Mouse (Mus musculus): ENCODE results near the gene Tut7. TPM values are rescaled to one million over a fixed set of nuclear protein-coding genes. Genes with fewer than 3 reads are reported as not detected.

The Tut7 gene
- 49.7 and 52.8 TPM in 2 replicates for polyA plus RNA-seq (2015; fragmentation: Nextera tagmentation; extraction: Ambion mirVana)

DNA sequence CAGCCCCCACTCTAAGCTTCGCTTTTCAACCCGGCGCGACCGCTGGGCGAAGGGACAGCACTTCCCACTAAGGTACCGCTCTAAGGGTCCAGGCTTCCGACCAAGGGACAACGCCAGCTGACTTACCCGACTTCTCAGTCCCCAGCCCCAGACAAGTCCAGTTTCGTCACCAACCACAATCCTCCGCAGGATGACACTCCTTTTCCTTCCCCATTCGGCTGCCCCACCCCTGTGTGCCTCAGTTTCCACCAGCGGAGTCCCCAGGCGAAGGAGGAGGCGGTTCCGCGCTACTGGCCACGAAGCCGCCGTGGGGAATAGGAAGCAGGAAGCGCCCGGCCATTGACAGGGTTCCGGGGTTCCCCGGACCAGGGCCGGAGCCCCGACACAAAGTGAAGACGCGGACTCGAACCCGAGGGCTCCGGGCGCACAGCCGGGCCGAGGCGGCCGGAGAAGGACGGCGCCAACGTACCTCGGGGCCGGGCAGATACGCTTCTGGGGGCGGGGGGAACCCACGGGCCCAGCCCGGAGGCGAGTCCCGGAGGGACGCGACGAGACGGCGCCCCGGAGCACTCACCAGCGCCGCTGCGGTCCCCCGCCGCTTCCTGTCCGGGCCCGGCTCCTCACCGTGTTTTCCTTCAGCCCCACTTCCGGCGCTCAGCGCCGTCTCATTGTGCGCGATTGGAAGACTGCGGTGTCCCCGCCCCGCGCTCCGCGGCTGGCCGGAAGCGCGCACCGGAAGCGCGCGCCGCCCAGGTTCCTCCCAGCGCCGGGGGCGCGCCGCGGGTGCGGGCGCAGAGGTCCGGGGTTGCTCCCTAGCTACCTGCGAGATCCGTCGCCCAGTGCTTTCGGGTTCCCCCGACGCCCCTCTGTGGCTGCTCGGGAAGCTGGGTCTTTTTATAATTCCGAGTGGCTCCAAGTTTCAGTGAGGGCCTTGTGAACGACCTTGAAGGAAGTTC lies at the start of gene Tut7:
Gene Tut7 (minus strand): TSS at position 641 of the 956 bp plus-strand sequence.
- WGBS, result under 1% methylated on average over 89 of the region's 100 CpGs
- H3K9ac ChIP-seq, result peak within 1 kb of the TSS; percentile 80
- peak within 1 kb of the TSS; percentile 94 for H3K27ac ChIP-seq (replicated peaks)
- H3K4me3 ChIP-seq (replicated peaks), result peak within 1 kb of the TSS; percentile 99
- H3K4me2 ChIP-seq (replicated peaks), result peak within 1 kb of the TSS; percentile 61
- ATAC-seq (ENCODE audit: insufficient number of reproducible peaks, low FRiP score, low TSS enrichment, low read depth), result peak; percentile 98
- H3K27me3 ChIP-seq, result no peaks in the 10 kb centered on the region
- H3K4me1 ChIP-seq, result peaks cover 31% of the 10 kb centered on the region
- no peaks in the 10 kb centered on the region for H3K9me3 ChIP-seq (replicated peaks)
- peaks cover 7% of the 10 kb centered on the region; the same call in 1 of the 2 replicates for H3K36me3 ChIP-seq

DNA sequence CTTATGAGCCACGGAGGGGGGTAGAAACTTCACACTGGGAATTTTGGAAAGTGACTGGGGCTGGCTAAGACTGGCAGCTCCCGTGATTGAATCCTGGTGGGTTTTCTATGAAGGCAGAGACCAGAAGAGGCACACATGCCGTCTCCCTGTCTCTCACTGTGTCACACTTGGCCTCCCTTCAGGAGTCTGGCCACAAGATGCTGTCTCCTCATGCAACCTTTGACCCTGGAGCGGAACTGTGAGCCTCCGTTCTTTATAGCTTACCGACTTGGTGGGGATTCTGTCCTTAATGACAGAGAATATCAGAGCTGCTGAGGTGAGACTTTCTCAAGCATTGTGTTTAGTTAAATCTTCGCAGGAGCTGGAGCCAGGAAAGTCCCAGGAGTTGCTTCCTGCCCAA lies 49.5 kb upstream of the Tut7 start:
- H3K36me3 ChIP-seq, result no peaks in the 10 kb centered on the region
- no peak overlapping the region for H3K9ac ChIP-seq
- no peaks in the 10 kb centered on the region for H3K9me3 ChIP-seq (replicated peaks)
- no peak overlapping the region for H3K4me2 ChIP-seq (replicated peaks)
- no peaks in the 10 kb centered on the region for H3K27me3 ChIP-seq
- peaks cover 27% of the 10 kb centered on the region for H3K4me1 ChIP-seq
- 0 out of 2 replicates have a peak overlapping the region, but pooled peaks have one; percentile 31 for H3K27ac ChIP-seq (replicated peaks)
- 54% methylated on average over 7 of the region's 7 CpGs for WGBS
- no peak for ATAC-seq (ENCODE audit: insufficient number of reproducible peaks, low FRiP score, low TSS enrichment, low read depth)
- H3K4me3 ChIP-seq (replicated peaks), result no peak overlapping the region

DNA sequence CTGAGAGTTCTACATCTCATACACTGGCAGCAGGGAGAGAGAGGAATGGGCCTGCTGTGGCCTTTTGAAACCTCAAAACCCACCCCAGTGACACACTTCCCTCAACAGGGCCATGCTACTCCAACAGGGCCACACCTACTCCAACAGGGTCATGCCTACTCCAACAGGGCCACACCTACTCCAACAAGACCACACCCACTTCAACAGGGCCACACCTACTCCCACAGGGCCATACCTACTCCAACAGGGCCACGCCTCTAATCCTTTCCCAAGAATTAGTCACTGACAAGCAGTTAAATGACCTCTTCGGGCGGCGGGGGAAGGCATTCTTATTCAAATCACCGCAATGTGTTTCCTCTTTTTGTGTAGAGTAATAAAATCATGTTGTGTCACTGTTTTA lies 47.1 kb upstream of the Tut7 start:
- no peak for ATAC-seq (ENCODE audit: insufficient number of reproducible peaks, low FRiP score, low TSS enrichment, low read depth)
- peaks cover 17% of the 10 kb centered on the region for H3K4me1 ChIP-seq
- no peaks in the 10 kb centered on the region for H3K27me3 ChIP-seq
- H3K4me2 ChIP-seq (replicated peaks), result no peak overlapping the region
- H3K27ac ChIP-seq (replicated peaks), result no peak overlapping the region
- WGBS, result 75% methylated on average over 5 of the region's 5 CpGs
- no peak overlapping the region for H3K4me3 ChIP-seq (replicated peaks)
- H3K36me3 ChIP-seq, result no peaks in the 10 kb centered on the region
- H3K9ac ChIP-seq, result no peak overlapping the region
- no peaks in the 10 kb centered on the region for H3K9me3 ChIP-seq (replicated peaks)

DNA sequence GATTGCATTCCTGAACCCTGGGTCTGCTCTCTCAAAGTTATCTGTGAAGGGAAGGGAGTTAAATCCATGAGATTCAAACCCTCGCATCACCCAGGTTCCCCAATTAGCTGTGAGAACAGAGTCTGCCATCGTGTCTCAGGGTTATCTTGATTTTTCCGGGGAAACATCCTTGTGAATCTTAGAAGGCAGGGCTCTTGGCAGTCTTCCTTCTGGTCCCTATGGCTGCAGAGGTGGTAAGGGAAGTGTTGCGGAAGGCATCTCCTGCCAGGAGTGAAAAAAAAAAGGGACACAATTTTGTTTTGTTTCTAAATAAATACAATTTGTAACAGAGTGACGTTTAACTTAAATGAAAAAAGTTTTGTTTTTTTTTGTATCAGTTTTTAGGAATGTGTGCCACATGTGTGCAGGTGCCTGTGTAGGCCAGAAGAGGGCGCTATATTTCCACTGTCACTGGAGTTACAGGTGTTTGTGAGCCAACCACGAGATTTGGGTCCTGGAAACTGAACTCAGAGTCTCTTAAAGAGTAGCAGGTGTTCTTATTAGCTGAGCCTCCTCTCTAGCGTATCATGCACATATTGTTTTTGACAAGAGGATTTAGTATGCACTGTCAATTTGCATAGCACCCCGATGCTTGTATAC lies 45.2 kb upstream of the Tut7 start:
- Histone ChIP-seq H3K27ac (replicated peaks) (no peak overlapping the region), H3K9me3 (replicated peaks) (no peaks in the 10 kb centered on the region), H3K4me1 (0 out of 2 replicates have a peak, but pooled peaks cover 2% of the 10 kb centered on the region), H3K36me3 (no peaks in the 10 kb centered on the region), H3K4me3 (replicated peaks) (no peak overlapping the region), H3K27me3 (no peaks in the 10 kb centered on the region), H3K9ac (no peak overlapping the region), H3K4me2 (replicated peaks) (no peak overlapping the region)
- 61% methylated on average over 9 of the region's 9 CpGs for WGBS
- ATAC-seq (ENCODE audit: insufficient number of reproducible peaks, low FRiP score, low TSS enrichment, low read depth), result no peak

DNA sequence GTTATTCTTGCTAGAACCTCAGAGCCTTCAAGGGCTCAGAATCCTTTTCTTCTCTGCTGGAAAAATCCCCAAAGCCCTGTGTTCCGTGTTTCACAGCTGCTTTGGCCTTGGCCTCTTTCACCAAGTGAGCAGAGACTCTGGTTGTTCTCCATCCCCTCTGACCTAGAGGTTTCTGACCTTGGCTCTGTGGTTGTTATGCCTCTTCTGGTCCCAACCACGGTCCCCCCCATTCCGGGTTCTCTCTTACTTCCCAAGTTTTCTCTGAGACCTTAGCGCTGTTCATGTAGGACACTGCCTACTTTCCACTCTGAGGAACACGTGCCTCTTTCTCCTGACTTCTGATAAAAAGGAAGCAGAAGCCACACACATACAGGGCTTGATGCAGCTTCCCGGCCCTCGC lies 44.2 kb upstream of the Tut7 start:
- H3K9me3 ChIP-seq (replicated peaks), result no peaks in the 10 kb centered on the region
- H3K9ac ChIP-seq, result no peak overlapping the region
- H3K27ac ChIP-seq (replicated peaks), result no peak overlapping the region
- WGBS, result 71% methylated on average over 7 of the region's 7 CpGs
- H3K27me3 ChIP-seq, result no peaks in the 10 kb centered on the region
- no peaks in the 10 kb centered on the region for H3K36me3 ChIP-seq
- ATAC-seq (ENCODE audit: insufficient number of reproducible peaks, low FRiP score, low TSS enrichment, low read depth), result no peak
- H3K4me3 ChIP-seq (replicated peaks), result no peak overlapping the region
- 0 out of 2 replicates have a peak, but pooled peaks cover 2% of the 10 kb centered on the region for H3K4me1 ChIP-seq
- no peak overlapping the region for H3K4me2 ChIP-seq (replicated peaks)

DNA sequence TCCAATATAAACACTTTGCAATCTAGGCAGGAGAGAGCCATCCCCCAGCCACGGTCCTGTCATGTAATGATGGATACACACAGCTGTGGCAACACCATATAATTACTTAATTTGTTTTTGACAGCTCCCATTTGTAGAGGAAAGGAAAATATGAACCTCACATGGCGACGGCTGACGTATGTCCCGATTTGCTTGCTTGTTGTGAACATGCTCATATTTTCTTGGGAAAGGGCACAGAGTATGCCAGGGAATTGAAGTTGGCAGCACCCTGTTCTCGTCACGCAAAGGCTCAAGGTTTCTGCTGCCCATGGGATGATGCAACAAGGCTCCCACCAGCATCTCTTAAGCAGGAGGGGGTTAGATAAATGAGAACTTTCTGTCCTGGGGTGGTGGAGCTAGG lies 36.6 kb upstream of the Tut7 start:
- no peaks in the 10 kb centered on the region for H3K36me3 ChIP-seq
- H3K9ac ChIP-seq, result no peak overlapping the region
- 0 out of 2 replicates have a peak, but pooled peaks cover 9% of the 10 kb centered on the region for H3K4me1 ChIP-seq
- no peak overlapping the region for H3K4me2 ChIP-seq (replicated peaks)
- no peak overlapping the region for H3K4me3 ChIP-seq (replicated peaks)
- ATAC-seq (ENCODE audit: insufficient number of reproducible peaks, low FRiP score, low TSS enrichment, low read depth), result no peak
- no peaks in the 10 kb centered on the region for H3K9me3 ChIP-seq (replicated peaks)
- WGBS, result 46% methylated on average over 7 of the region's 7 CpGs
- H3K27me3 ChIP-seq, result no peaks in the 10 kb centered on the region
- no peak overlapping the region for H3K27ac ChIP-seq (replicated peaks)

DNA sequence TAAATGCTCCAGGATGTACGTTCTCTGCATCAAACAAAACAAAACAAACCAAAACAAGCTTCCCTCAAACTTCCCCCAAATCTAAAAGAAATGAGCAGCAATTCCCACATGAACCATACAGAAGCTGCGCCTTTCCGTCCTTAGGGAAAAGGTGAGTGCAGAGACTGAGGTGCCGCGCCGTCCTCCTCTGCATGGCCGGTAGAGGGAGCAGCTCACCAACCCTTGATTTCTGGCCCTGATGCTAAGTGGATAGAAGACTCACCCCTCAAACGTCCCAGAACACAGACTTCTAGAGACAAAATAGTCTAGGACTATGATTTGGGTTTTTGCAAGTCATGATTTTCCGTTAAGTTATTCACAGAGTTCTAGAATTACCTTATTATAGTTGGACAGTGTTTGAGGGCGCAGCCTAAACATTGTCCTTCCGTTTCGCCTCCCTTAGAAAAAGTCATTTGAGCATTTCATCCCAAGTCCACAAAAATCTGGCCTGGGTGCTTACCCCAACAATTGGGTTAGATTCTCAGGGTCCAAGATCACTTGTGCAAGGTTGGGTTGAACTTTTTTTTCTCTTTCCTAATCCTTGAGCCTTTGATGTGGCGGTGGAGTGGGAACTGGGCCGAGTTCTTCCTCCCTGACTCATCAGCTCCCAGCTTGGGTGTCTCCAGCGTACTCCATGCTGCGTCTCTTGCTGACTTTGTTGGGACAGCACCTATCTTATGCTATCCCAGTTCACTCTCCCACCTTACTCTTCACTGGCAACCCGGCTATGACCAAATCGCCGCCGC lies 33.5 kb upstream of the Tut7 start:
- no peak overlapping the region for H3K4me2 ChIP-seq (replicated peaks)
- 0 out of 2 replicates have a peak, but pooled peaks have one; percentile 58 for ATAC-seq (ENCODE audit: insufficient number of reproducible peaks, low FRiP score, low TSS enrichment, low read depth)
- H3K4me3 ChIP-seq (replicated peaks), result no peak overlapping the region
- 45% methylated on average over 20 of the region's 20 CpGs for WGBS
- H3K27ac ChIP-seq (replicated peaks), result no peak overlapping the region
- H3K27me3 ChIP-seq, result no peaks in the 10 kb centered on the region
- H3K9ac ChIP-seq, result no peak overlapping the region
- H3K9me3 ChIP-seq (replicated peaks), result no peaks in the 10 kb centered on the region
- no peaks in the 10 kb centered on the region for H3K36me3 ChIP-seq
- 0 out of 2 replicates have a peak, but pooled peaks cover 9% of the 10 kb centered on the region for H3K4me1 ChIP-seq

DNA sequence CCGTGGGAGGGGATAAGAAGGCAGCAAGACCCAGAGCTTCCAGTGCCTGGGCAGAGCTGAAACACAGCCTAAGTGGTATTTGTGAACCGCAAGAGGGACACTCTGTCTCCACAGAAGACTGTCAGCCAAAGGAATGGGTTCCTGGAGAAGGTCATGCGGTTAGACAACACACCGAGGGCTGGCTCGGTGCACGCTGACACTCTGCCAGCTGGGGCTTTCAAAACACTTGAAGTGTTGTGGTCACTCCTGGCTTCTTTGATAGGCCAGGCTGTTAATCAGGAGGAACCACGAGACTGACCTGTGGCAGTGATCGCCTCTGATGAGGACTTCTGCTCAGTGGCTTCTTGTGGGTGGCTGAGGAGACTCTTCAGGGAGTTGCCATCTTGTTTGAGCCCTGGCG lies 30.5 kb upstream of the Tut7 start:
- H3K4me1 ChIP-seq, result 0 out of 2 replicates have a peak, but pooled peaks cover 5% of the 10 kb centered on the region
- H3K36me3 ChIP-seq, result no peaks in the 10 kb centered on the region
- WGBS, result 75% methylated on average over 9 of the region's 9 CpGs
- H3K4me2 ChIP-seq (replicated peaks), result no peak overlapping the region
- H3K27ac ChIP-seq (replicated peaks), result no peak overlapping the region
- no peaks in the 10 kb centered on the region for H3K9me3 ChIP-seq (replicated peaks)
- no peaks in the 10 kb centered on the region for H3K27me3 ChIP-seq
- H3K4me3 ChIP-seq (replicated peaks), result no peak overlapping the region
- ATAC-seq (ENCODE audit: insufficient number of reproducible peaks, low FRiP score, low TSS enrichment, low read depth), result peak; percentile 52; the same call in 1 of the 2 replicates
- H3K9ac ChIP-seq, result no peak overlapping the region

DNA sequence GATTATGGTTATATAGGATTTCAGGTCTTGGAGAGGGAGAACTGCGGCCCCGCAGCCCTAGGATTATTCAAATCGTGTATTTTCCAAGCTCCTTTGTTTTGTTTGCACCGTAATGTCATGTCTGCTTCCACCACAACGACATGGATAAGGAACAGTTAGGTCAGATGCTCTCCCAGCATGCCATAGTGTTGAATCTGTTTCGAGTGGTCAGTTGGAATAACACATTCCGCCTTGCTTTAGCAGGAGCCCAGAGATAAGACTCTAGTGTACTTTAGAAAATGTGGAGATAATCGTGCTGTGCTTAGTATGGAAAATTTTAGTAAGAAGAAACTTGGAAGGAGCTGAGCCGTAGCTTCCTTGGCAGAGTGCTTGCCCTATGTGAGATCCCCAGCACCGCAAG lies 27.4 kb upstream of the Tut7 start:
- Histone ChIP-seq H3K4me3 (replicated peaks) (no peak overlapping the region), H3K9ac (no peak overlapping the region), H3K9me3 (replicated peaks) (no peaks in the 10 kb centered on the region), H3K4me1 (no peaks in the 10 kb centered on the region), H3K4me2 (replicated peaks) (no peak overlapping the region), H3K36me3 (no peaks in the 10 kb centered on the region), H3K27me3 (no peaks in the 10 kb centered on the region), H3K27ac (replicated peaks) (0 out of 2 replicates have a peak overlapping the region, but pooled peaks have one; percentile 39)
- no peak for ATAC-seq (ENCODE audit: insufficient number of reproducible peaks, low FRiP score, low TSS enrichment, low read depth)
- WGBS, result 60% methylated on average over 10 of the region's 10 CpGs

DNA sequence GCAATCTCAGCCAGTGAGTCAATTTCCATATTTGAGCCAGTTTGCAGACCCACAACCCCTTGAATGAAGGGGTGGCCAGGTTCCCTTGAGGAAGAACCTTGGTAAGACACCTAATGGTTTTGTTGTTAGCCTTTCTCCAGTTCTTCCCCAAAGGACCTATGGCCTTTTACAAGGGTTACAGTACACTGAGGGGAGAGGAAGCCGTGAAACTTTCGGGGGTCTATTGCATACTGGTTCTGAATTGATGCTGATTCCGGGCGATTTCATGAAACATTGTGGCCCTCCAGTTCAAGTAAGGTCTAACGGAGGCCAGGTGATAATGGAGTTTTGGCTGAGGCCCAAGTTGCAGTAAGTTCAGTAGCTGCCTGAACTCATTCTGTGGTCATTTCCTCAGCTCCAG lies 21.7 kb upstream of the Tut7 start:
- no peaks in the 10 kb centered on the region for H3K36me3 ChIP-seq
- no peak overlapping the region for H3K27ac ChIP-seq (replicated peaks)
- WGBS, result 92% methylated on average over 5 of the region's 5 CpGs
- no peaks in the 10 kb centered on the region for H3K4me1 ChIP-seq
- no peaks in the 10 kb centered on the region for H3K9me3 ChIP-seq (replicated peaks)
- no peak overlapping the region for H3K4me2 ChIP-seq (replicated peaks)
- no peaks in the 10 kb centered on the region for H3K27me3 ChIP-seq
- no peak for ATAC-seq (ENCODE audit: insufficient number of reproducible peaks, low FRiP score, low TSS enrichment, low read depth)
- H3K4me3 ChIP-seq (replicated peaks), result no peak overlapping the region
- H3K9ac ChIP-seq, result no peak overlapping the region

DNA sequence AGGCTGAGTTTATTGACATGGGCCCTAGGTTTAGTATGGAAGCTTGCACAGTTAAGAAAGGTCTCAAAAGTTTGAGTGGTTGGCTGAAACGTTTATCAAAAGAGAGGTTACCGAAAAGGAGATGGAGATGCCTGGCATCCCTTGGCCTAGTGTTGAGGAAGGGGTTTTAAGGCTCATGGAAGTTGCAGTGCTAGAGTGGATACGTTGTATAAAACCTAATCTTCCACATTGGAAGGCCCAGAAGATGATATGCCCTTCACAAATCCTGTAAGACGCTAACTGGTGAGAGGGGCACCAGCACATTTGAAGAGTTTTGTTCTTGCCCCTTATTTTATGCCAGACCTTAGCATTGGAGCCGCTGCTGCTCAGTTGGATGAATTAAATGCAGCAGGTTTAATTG lies 21.0 kb upstream of the Tut7 start:
- H3K27ac ChIP-seq (replicated peaks), result no peak overlapping the region
- ATAC-seq (ENCODE audit: insufficient number of reproducible peaks, low FRiP score, low TSS enrichment, low read depth), result no peak
- WGBS, result 88% methylated on average over 5 of the region's 5 CpGs

More for the DNA sequence above, 21.0 kb upstream of the Tut7 start:
- Histone ChIP-seq H3K4me3 (replicated peaks) (no peak overlapping the region), H3K4me1 (no peaks in the 10 kb centered on the region), H3K4me2 (replicated peaks) (no peak overlapping the region), H3K9me3 (replicated peaks) (no peaks in the 10 kb centered on the region), H3K9ac (no peak overlapping the region), H3K27me3 (no peaks in the 10 kb centered on the region), H3K36me3 (no peaks in the 10 kb centered on the region)

All from embryonic facial prominence, embryonic 15.5 days (tissue).